ENCODE assay signal across 19 mouse cellular contexts in genomic region chr11:108427191-108427590, GRCm38 (mm10). TPM values are rescaled to one million over a fixed set of nuclear protein-coding genes. Genes with fewer than 3 reads are reported as not detected.
DNase-seq lines count a peak whose midpoint lies in the region; ATAC-seq lines count a peak whose summit lies in the region.
"Had no signal": no experiment of that assay in that cellular context is flagged by ENCODE, and none has a peak within 500 bp of the region (broad histone marks: within the 10 kb centered on the region; RNA-seq: fewer than 3 reads in every experiment).

No protein-coding gene starts in this region.

- no peaks in the 10 kb centered on the region for H3K27me3 ChIP-seq in embryonic facial prominence, embryonic 11.5 days (ENCODE audit: control insufficient read depth, insufficient read depth, low read length)
- H3K27me3 ChIP-seq in embryonic facial prominence, embryonic 10.5 days (replicated peaks; ENCODE audit: low read depth, poor library complexity, severe bottlenecking): peaks cover 17% of the 10 kb centered on the region

- no peaks in the 10 kb centered on the region for H3K9me3 ChIP-seq in embryonic facial prominence, embryonic 11.5 days (replicated peaks; ENCODE audit: control insufficient read depth, low read length)
- H3K9me3 ChIP-seq in embryonic facial prominence, embryonic 10.5 days: no peaks in the 10 kb centered on the region
- H3K9me3 ChIP-seq: forebrain, embryonic 13.5 days; heart, embryonic 13.5 days; hindbrain, embryonic 12.5 days had no signal

- H3K9ac ChIP-seq in embryonic facial prominence, embryonic 11.5 days (replicated peaks; ENCODE audit: low read length): no peak overlapping the region
- H3K9ac ChIP-seq: forebrain, embryonic 13.5 days; forebrain, postnatal 0 days; heart, embryonic 13.5 days; hindbrain, embryonic 12.5 days had no signal

- ATAC-seq in embryonic facial prominence, embryonic 11.5 days (replicated peaks; ENCODE audit: insufficient number of reproducible peaks, low FRiP score, low TSS enrichment, low read depth): no peak
- no peak for ATAC-seq in megakaryocyte progenitor cell, adult 5-6 weeks (replicated peaks; ENCODE audit: poor library complexity)
- ATAC-seq: CD4-positive, CD25-positive, alpha-beta regulatory T cell, adult 4 months; forebrain, embryonic 13.5 days; forebrain, postnatal 0 days; hindbrain, embryonic 16.5 days; inflammation-experienced regulatory T-cells, adult 6 months; intestine, postnatal 0 days had no signal

- H3K4me2 ChIP-seq in embryonic facial prominence, embryonic 11.5 days (ENCODE audit: low read depth, low read length): no peak overlapping the region
- H3K4me2 ChIP-seq: forebrain, embryonic 13.5 days; heart, embryonic 13.5 days; hindbrain, embryonic 12.5 days had no signal

- H3K27ac ChIP-seq in embryonic facial prominence, embryonic 11.5 days (replicated peaks; ENCODE audit: low read depth, low read length): no peak overlapping the region
- no peak overlapping the region for H3K27ac ChIP-seq in embryonic facial prominence, embryonic 10.5 days (replicated peaks)
- H3K27ac ChIP-seq: forebrain, embryonic 13.5 days; heart, embryonic 13.5 days; hindbrain, embryonic 12.5 days had no signal

- H3K4me3 ChIP-seq in embryonic facial prominence, embryonic 11.5 days (ENCODE audit: low read depth, low read length): no peak overlapping the region
- no peak overlapping the region for H3K4me3 ChIP-seq in embryonic facial prominence, embryonic 10.5 days
- H3K4me3 ChIP-seq: forebrain, embryonic 13.5 days; heart, embryonic 13.5 days; hindbrain, embryonic 12.5 days had no signal

- no peaks in the 10 kb centered on the region for H3K4me1 ChIP-seq in embryonic facial prominence, embryonic 11.5 days (ENCODE audit: control insufficient read depth, insufficient read depth, low read length)
- peaks cover 29% of the 10 kb centered on the region for H3K4me1 ChIP-seq in embryonic facial prominence, embryonic 10.5 days

- peak; percentile 25 for DNase-seq in embryonic facial prominence, embryonic 11.5 days (ENCODE audit: low spot score)
- no peak for DNase-seq in embryonic facial prominence, embryonic 10.5 days (ENCODE audit: low spot score)
- DNase-seq in kidney, postnatal 10 days: peak; percentile 11
- no peak for DNase-seq in kidney, adult 9 months
- DNase-seq in NIH3T3 (ENCODE audit: low read depth): peak; percentile 63
- DNase-seq: cerebellum, adult 11-12 months; cerebellum, adult 9-10 months; cerebellum, postnatal 25 days; forebrain, postnatal 0 days; heart, postnatal 4 days had no signal

- WGBS in embryonic facial prominence, embryonic 11.5 days: 54% methylated on average over 6 of the region's 6 CpGs
- 61% methylated on average over 6 of the region's 6 CpGs for WGBS in embryonic facial prominence, embryonic 10.5 days

- no peaks in the 10 kb centered on the region for H3K36me3 ChIP-seq in embryonic facial prominence, embryonic 11.5 days (replicated peaks; ENCODE audit: control insufficient read depth, insufficient read depth, low read depth, low read length)
- H3K36me3 ChIP-seq in embryonic facial prominence, embryonic 10.5 days (replicated peaks): no peaks in the 10 kb centered on the region
- H3K36me3 ChIP-seq: G1E; heart, embryonic 13.5 days; hindbrain, embryonic 12.5 days had no signal

RNA-seq across cellular contexts. Expression of gene Cep112, which starts 2.2 kb away (rescaled TPM):
- 8.5 and 12.2 TPM in 2 replicates for polyA plus RNA-seq in embryonic facial prominence, embryonic 11.5 days (2014; fragmentation: Nextera tagmentation; extraction: Ambion mirVana)
- 9.0 and 11.0 TPM in 2 replicates for polyA plus RNA-seq in embryonic facial prominence, embryonic 10.5 days (2016; fragmentation: Nextera tagmentation; extraction: Ambion mirVana)
- 0.12 and 1.2 TPM in 2 replicates for total RNA-seq in megakaryocyte progenitor cell, adult 5-6 weeks (2015)
- total RNA-seq in megakaryocyte progenitor cell, adult 5-6 weeks (2017): 1.3 TPM in 1 of 2 replicates, not detected in the other
- polyA plus RNA-seq: G1E had no signal

Comparison
In these comparisons a context has a peak if more than half of its experiments do, and no peak if none do; other contexts are left out.
1. DNase-seq: peak in embryonic facial prominence, embryonic 11.5 days (single experiment), kidney, postnatal 10 days (single experiment) and NIH3T3 (single experiment); none in embryonic facial prominence, embryonic 10.5 days (single experiment) and kidney, adult 9 months (single experiment).